Mouse (Mus musculus) bone marrow, adult 2 months (tissue): ENCODE measurements around the gene Npff.

Experiments used
- CTCF ChIP-seq: fragments of 200-500 bp; IDR thresholded peaks from 2 replicates; pipeline ENCODE4 v1.5.1; 2011; ENCODE audit warnings: low read length, control low read depth; ENCODE audit not compliant: control insufficient read depth, insufficient read depth
- POLR2A ChIP-seq: fragments of 200-500 bp; IDR thresholded peaks from 2 replicates; pipeline ENCODE4 v1.6.1; 2011; ENCODE audit warnings: low read depth, mild to moderate bottlenecking, control low read depth, low read length, borderline replicate concordance; ENCODE audit not compliant: control insufficient read depth

DNA sequence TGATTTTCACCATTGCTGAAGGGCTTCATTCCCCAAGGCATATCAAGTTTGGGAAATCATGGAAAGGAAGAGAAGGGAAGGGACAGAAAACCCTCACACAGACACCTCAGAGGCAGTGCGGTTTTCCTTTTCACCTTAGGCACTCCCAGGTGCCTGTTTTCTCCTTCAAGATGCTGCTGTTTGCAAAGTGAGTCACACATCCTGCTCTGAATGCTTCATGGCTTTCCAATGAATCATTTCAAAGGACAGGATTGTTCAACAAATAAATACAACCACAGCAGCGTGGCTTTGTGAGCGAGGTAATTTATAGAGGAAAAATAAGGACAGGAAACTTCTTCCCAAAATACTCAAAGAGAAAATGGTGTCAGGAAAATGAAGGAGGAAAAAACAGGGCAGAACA, 47.3 kb upstream of the Npff start:
- TF ChIP-seq POLR2A (no peak), CTCF (no peak)
